Mouse (Mus musculus): ENCODE results near the gene Wscd1. TPM values are rescaled to one million over a fixed set of nuclear protein-coding genes. Genes with fewer than 3 reads are reported as not detected.
A peak's percentile ranks its signal among the peaks of the same experiment; 100 is the strongest.

The Wscd1 gene
- 0.25 and 0.27 TPM in 2 replicates for polyA plus RNA-seq (2015; fragmentation: Nextera tagmentation; extraction: Ambion mirVana)

- Histone ChIP-seq H3K27ac (ENCODE audit: low read depth) (no peak within 1 kb of the TSS), H3K4me1 (ENCODE audit: insufficient read depth) (no peaks in the 10 kb centered on the region), H3K9me3 (ENCODE audit: low read length) (no peaks in the 10 kb centered on the region), H3K9ac (replicated peaks) (no peak within 1 kb of the TSS), H3K27me3 (ENCODE audit: insufficient read depth, low read length) (peaks cover 28% of the 10 kb centered on the region), H3K4me3 (ENCODE audit: low read depth, low read length) (peak within 1 kb of the TSS; percentile 37), H3K36me3 (replicated peaks; ENCODE audit: insufficient read depth, low read length) (no peaks in the 10 kb centered on the region), H3K4me2 (ENCODE audit: low read depth, low read length) (peak within 1 kb of the TSS; percentile 61)
- WGBS (ENCODE audit: insufficient replicate concordance) = 15% methylated on average over 5 of the region's 5 CpGs
- peak; percentile 46 for TF ChIP-seq CTCF (IDR thresholded peaks at IDR 0.05; ENCODE audit: low read depth)
- no peak for TF ChIP-seq EP300 (IDR thresholded peaks at IDR 0.05; ENCODE audit: low read depth)
- ATAC-seq (no peak), DNase-seq (no peak)
Measured at GRCm38 (mm10) chr11:71749671-71750070, at the start of gene Wscd1. Gene Wscd1, plus strand, starts transcription at chr11:71749920.

DNA sequence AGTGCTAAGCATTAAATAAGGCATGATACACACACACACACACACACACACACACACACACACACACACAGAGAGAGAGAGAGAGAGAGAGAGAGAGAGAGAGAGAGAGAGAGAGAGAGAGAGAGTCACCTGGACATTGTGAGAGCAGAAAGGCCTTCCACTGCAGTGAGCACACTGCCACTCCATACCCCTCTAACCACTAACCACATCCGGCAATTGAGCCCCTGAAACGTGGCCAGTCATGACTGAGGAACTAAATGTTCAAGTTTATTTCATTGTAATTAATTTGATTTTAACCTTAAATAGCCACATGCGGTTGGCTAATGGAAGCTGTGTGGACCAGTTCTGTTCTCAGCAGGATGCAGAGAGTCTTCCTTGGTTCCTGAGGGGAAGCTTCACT is 21.7 kb upstream of the Wscd1 start:
- WGBS (ENCODE audit: insufficient replicate concordance) = 30% methylated on average over 3 of the region's 3 CpGs
- Histone ChIP-seq H3K9ac (replicated peaks) (no peak overlapping the region), H3K4me3 (ENCODE audit: low read depth, low read length) (no peak overlapping the region), H3K4me2 (ENCODE audit: low read depth, low read length) (no peak overlapping the region), H3K36me3 (replicated peaks; ENCODE audit: insufficient read depth, low read length) (no peaks in the 10 kb centered on the region), H3K27me3 (ENCODE audit: insufficient read depth, low read length) (no peaks in the 10 kb centered on the region), H3K27ac (ENCODE audit: low read depth) (no peak overlapping the region), H3K4me1 (ENCODE audit: insufficient read depth) (no peaks in the 10 kb centered on the region), H3K9me3 (ENCODE audit: low read length) (no peaks in the 10 kb centered on the region)
- DNase-seq (no peak), ATAC-seq (no peak)
- TF ChIP-seq EP300 (IDR thresholded peaks at IDR 0.05; ENCODE audit: low read depth) (no peak), CTCF (IDR thresholded peaks at IDR 0.05; ENCODE audit: low read depth) (no peak)

DNA sequence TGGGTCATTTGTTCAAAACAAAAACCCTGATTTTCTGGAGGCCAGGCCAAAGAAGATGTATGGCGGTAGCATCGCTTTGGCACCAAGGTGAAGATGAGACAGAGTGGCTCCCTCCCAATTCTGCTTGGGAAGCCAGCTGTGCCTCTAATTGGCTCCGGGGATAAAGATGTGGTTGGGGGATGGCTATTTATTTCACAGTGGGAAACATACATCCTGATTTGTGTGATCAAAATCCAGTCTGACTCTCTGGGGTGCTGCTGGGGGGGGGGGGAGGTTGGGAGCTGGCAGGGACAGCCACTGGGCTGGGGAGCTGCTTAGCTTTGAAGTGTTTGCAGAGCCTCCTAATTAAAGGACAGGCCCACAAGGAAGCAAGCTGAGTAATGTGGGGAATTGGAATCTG is 20.4 kb upstream of the Wscd1 start:
- TF ChIP-seq CTCF (IDR thresholded peaks at IDR 0.05; ENCODE audit: low read depth) = no peak
- TF ChIP-seq EP300 (IDR thresholded peaks at IDR 0.05; ENCODE audit: low read depth) = no peak
- no peak for DNase-seq
- WGBS (ENCODE audit: insufficient replicate concordance) = 75% methylated on average over 3 of the region's 3 CpGs

GRCm38 (mm10) chr11:71733771-71734170 is 15.9 kb upstream of the Wscd1 start:
- no peaks in the 10 kb centered on the region for H3K4me1 ChIP-seq (ENCODE audit: insufficient read depth)
- no peak overlapping the region for H3K9ac ChIP-seq (replicated peaks)
- no peaks in the 10 kb centered on the region for H3K27me3 ChIP-seq (ENCODE audit: insufficient read depth, low read length)
- no peak overlapping the region for H3K27ac ChIP-seq (ENCODE audit: low read depth)
- H3K9me3 ChIP-seq (ENCODE audit: low read length) = no peaks in the 10 kb centered on the region
- DNase-seq = no peak
- ATAC-seq = no peak
- H3K4me3 ChIP-seq (ENCODE audit: low read depth, low read length) = no peak overlapping the region
- no peak overlapping the region for H3K4me2 ChIP-seq (ENCODE audit: low read depth, low read length)
- H3K36me3 ChIP-seq (replicated peaks; ENCODE audit: insufficient read depth, low read length) = no peaks in the 10 kb centered on the region
- TF ChIP-seq EP300 (IDR thresholded peaks at IDR 0.05; ENCODE audit: low read depth) = no peak
- TF ChIP-seq CTCF (IDR thresholded peaks at IDR 0.05; ENCODE audit: low read depth) = no peak
- WGBS (ENCODE audit: insufficient replicate concordance) = 37% methylated on average over 4 of the region's 4 CpGs

More for the DNA sequence above, 20.4 kb upstream of the Wscd1 start:
- Histone ChIP-seq H3K9ac (replicated peaks) (no peak overlapping the region), H3K27me3 (ENCODE audit: insufficient read depth, low read length) (no peaks in the 10 kb centered on the region), H3K4me3 (ENCODE audit: low read depth, low read length) (no peak overlapping the region), H3K27ac (ENCODE audit: low read depth) (no peak overlapping the region), H3K9me3 (ENCODE audit: low read length) (no peaks in the 10 kb centered on the region), H3K36me3 (replicated peaks; ENCODE audit: insufficient read depth, low read length) (no peaks in the 10 kb centered on the region), H3K4me1 (ENCODE audit: insufficient read depth) (no peaks in the 10 kb centered on the region), H3K4me2 (ENCODE audit: low read depth, low read length) (no peak overlapping the region)
- no peak for ATAC-seq

GRCm38 (mm10) chr11:71737106-71737505 is 12.6 kb upstream of the Wscd1 start:
- Histone ChIP-seq H3K27me3 (ENCODE audit: insufficient read depth, low read length) (no peaks in the 10 kb centered on the region), H3K27ac (ENCODE audit: low read depth) (no peak overlapping the region), H3K9ac (replicated peaks) (no peak overlapping the region), H3K4me3 (ENCODE audit: low read depth, low read length) (no peak overlapping the region), H3K36me3 (replicated peaks; ENCODE audit: insufficient read depth, low read length) (no peaks in the 10 kb centered on the region), H3K4me1 (ENCODE audit: insufficient read depth) (no peaks in the 10 kb centered on the region), H3K9me3 (ENCODE audit: low read length) (no peaks in the 10 kb centered on the region), H3K4me2 (ENCODE audit: low read depth, low read length) (no peak overlapping the region)
- DNase-seq = no peak
- no peak for ATAC-seq
- WGBS (ENCODE audit: insufficient replicate concordance) = 25% methylated on average over 5 of the region's 5 CpGs
- peak; percentile 38 for TF ChIP-seq CTCF (IDR thresholded peaks at IDR 0.05; ENCODE audit: low read depth)
- TF ChIP-seq EP300 (IDR thresholded peaks at IDR 0.05; ENCODE audit: low read depth) = no peak

DNA sequence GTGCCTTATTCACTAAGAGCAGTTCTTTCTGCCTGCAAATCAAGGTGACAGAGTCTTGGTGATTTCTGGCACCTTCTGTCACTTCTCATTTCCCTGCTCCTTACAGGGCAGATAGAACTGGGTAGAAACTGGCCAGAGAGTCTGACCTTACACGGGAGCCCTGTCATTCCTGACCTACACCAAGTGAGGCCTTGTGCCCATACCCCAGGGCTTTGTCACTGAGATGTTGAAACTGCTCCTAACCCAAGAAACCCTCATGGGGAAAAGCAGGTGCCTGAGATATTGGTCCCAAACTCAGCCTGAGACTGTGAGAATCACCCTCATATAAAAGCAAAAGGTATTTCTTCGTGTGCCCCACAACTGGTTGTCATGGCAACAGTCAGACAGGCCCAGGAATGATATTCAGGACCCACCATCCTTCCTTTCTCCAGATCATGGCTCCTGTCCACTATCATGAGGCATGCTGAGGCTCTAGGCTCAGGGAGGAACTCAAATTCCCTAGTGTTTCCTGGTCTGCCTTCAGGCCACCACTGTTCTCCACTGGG is 11.1 kb upstream of the Wscd1 start:
- Histone ChIP-seq H3K4me2 (ENCODE audit: low read depth, low read length) (no peak overlapping the region), H3K27ac (ENCODE audit: low read depth) (no peak overlapping the region), H3K27me3 (ENCODE audit: insufficient read depth, low read length) (no peaks in the 10 kb centered on the region), H3K9ac (replicated peaks) (no peak overlapping the region), H3K4me3 (ENCODE audit: low read depth, low read length) (no peak overlapping the region), H3K4me1 (ENCODE audit: insufficient read depth) (no peaks in the 10 kb centered on the region), H3K9me3 (ENCODE audit: low read length) (no peaks in the 10 kb centered on the region), H3K36me3 (replicated peaks; ENCODE audit: insufficient read depth, low read length) (no peaks in the 10 kb centered on the region)
- no peak for DNase-seq
- TF ChIP-seq EP300 (IDR thresholded peaks at IDR 0.05; ENCODE audit: low read depth) (no peak), CTCF (IDR thresholded peaks at IDR 0.05; ENCODE audit: low read depth) (no peak)
- 51% methylated on average over 2 of the region's 2 CpGs for WGBS (ENCODE audit: insufficient replicate concordance)
- no peak for ATAC-seq
